Mouse (Mus musculus): Measurements from ENCODE around the gene Gabbr2. TPM values are rescaled to one million over a fixed set of nuclear protein-coding genes. Genes with fewer than 3 reads are reported as not detected.

Gabbr2 gene
- polyA plus RNA-seq, 1 experiment = 102 TPM

DNA sequence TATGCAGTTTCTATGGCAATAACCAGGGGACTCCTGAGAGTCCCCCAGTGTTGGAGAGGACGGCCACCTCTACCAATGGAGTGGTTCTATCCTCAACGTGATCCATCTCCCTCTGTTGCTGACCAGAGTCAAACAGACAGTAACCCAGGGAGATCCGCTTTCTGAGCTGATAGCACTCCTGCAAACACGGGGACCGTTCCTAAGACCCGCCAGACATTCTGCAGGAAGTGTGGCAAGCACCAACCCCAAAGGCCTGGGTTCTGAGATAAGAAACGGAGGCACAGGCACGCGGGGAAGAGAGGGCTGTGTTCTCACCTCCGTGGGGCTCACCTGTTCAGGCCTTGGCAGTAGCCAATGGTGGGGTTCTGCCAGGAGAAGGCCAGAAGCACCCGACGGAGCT is 378.1 kb downstream of the Gabbr2 start:
- Histone ChIP-seq H3K4me1 (ENCODE audit: control insufficient read depth, insufficient read depth, low read length) (peaks cover 6% of the 10 kb centered on the region; the same call in 1 of the 2 replicates), H3K27me3 (ENCODE audit: control insufficient read depth, insufficient read depth, low read length) (no peaks in the 10 kb centered on the region), H3K27ac (ENCODE audit: insufficient read depth, low read length) (no peak overlapping the region), H3K4me3 (replicated peaks; ENCODE audit: insufficient read depth, low read depth, low read length) (no peak overlapping the region)
- WGBS = 88% methylated on average over 12 of the region's 12 CpGs
- no peak for DNase-seq
- TF ChIP-seq POLR2A (IDR thresholded peaks at IDR 0.05; ENCODE audit: borderline replicate concordance, insufficient read depth, low read length) (no peak), CTCF (IDR thresholded peaks at IDR 0.05; ENCODE audit: borderline replicate concordance, insufficient read depth, low read depth, low read length) (no peak)

Other genes with a start within 250 kb of the Gabbr2 start
- gene Anks6, start 65.6 kb upstream of the Gabbr2 start, polyA plus RNA-seq (2012; rRNA removed) = 17.2 and 19.5 TPM in 2 replicates
- gene Galnt12, start 100.0 kb upstream of the Gabbr2 start, polyA plus RNA-seq (2012; rRNA removed) = 1.3 TPM in 2 replicates
- gene Col15a1, start 216.3 kb upstream of the Gabbr2 start, polyA plus RNA-seq (2012; rRNA removed) = 3.9 and 5.3 TPM in 2 replicates

All from cerebellum, adult 2 months (tissue).